Mouse (Mus musculus): ENCODE data around the gene Lmf1. TPM values are rescaled to one million over a fixed set of nuclear protein-coding genes. Genes with fewer than 3 reads are reported as not detected.

Lmf1 gene
- polyA plus RNA-seq, 1 experiment, result 19.2 TPM

- Histone ChIP-seq H3K27ac (ENCODE audit: insufficient read depth, low read length) (no peak overlapping the region), H3K4me3 (ENCODE audit: insufficient read depth, low read length) (no peak overlapping the region), H3K4me1 (ENCODE audit: control insufficient read depth, insufficient read depth, low read length) (0 out of 2 replicates have a peak, but pooled peaks cover 2% of the 10 kb centered on the region)
- TF ChIP-seq POLR2A (IDR thresholded peaks at IDR 0.05; ENCODE audit: low read depth, low read length), result no peak
These were observed 1.6 kb upstream of the Lmf1 start for GRCm38 (mm10) chr17:25577263-25577662.

- no peak overlapping the region for H3K4me3 ChIP-seq (ENCODE audit: insufficient read depth, low read length)
- no peak for TF ChIP-seq CTCF (IDR thresholded peaks at IDR 0.05; ENCODE audit: borderline replicate concordance, insufficient read depth, low read length)
- TF ChIP-seq POLR2A (IDR thresholded peaks at IDR 0.05; ENCODE audit: low read depth, low read length), result no peak
- H3K27ac ChIP-seq (ENCODE audit: insufficient read depth, low read length), result no peak overlapping the region
- 0 out of 2 replicates have a peak, but pooled peaks cover 2% of the 10 kb centered on the region for H3K4me1 ChIP-seq (ENCODE audit: control insufficient read depth, insufficient read depth, low read length)
These were observed 1.2 kb upstream of the Lmf1 start for GRCm38 (mm10) chr17:25577702-25578101.

- 0 out of 2 replicates have a peak, but pooled peaks cover 2% of the 10 kb centered on the region for H3K4me1 ChIP-seq (ENCODE audit: control insufficient read depth, insufficient read depth, low read length)
- TF ChIP-seq CTCF (IDR thresholded peaks at IDR 0.05; ENCODE audit: borderline replicate concordance, insufficient read depth, low read length), result no peak
- no peak for TF ChIP-seq POLR2A (IDR thresholded peaks at IDR 0.05; ENCODE audit: low read depth, low read length)
- peak overlapping the region; percentile 81 for H3K4me3 ChIP-seq (ENCODE audit: insufficient read depth, low read length)
- H3K27ac ChIP-seq (ENCODE audit: insufficient read depth, low read length), result no peak overlapping the region
These were observed 605 bp downstream of the Lmf1 start for GRCm38 (mm10) chr17:25579332-25580047.

GRCm38 (mm10) chr17:25582076-25582475 lies 3.2 kb downstream of the Lmf1 start:
- no peak for TF ChIP-seq POLR2A (IDR thresholded peaks at IDR 0.05; ENCODE audit: low read depth, low read length)
- no peak for TF ChIP-seq CTCF (IDR thresholded peaks at IDR 0.05; ENCODE audit: borderline replicate concordance, insufficient read depth, low read length)
- no peak overlapping the region for H3K27ac ChIP-seq (ENCODE audit: insufficient read depth, low read length)
- no peak overlapping the region for H3K4me3 ChIP-seq (ENCODE audit: insufficient read depth, low read length)
- H3K4me1 ChIP-seq (ENCODE audit: control insufficient read depth, insufficient read depth, low read length), result 0 out of 2 replicates have a peak, but pooled peaks cover 2% of the 10 kb centered on the region

- no peak overlapping the region for H3K4me3 ChIP-seq (ENCODE audit: insufficient read depth, low read length)
- TF ChIP-seq POLR2A (IDR thresholded peaks at IDR 0.05; ENCODE audit: low read depth, low read length), result no peak
- no peak for TF ChIP-seq CTCF (IDR thresholded peaks at IDR 0.05; ENCODE audit: borderline replicate concordance, insufficient read depth, low read length)
- 0 out of 2 replicates have a peak, but pooled peaks cover 2% of the 10 kb centered on the region for H3K4me1 ChIP-seq (ENCODE audit: control insufficient read depth, insufficient read depth, low read length)
- H3K27ac ChIP-seq (ENCODE audit: insufficient read depth, low read length), result no peak overlapping the region
These were observed 4.2 kb downstream of the Lmf1 start for GRCm38 (mm10) chr17:25583099-25583498.

- Histone ChIP-seq H3K4me1 (ENCODE audit: control insufficient read depth, insufficient read depth, low read length) (0 out of 2 replicates have a peak, but pooled peaks cover 2% of the 10 kb centered on the region), H3K4me3 (ENCODE audit: insufficient read depth, low read length) (no peak overlapping the region), H3K27ac (ENCODE audit: insufficient read depth, low read length) (no peak overlapping the region)
- TF ChIP-seq CTCF (IDR thresholded peaks at IDR 0.05; ENCODE audit: borderline replicate concordance, insufficient read depth, low read length), result no peak
These were observed 5.0 kb downstream of the Lmf1 start for GRCm38 (mm10) chr17:25583858-25584257.

- 0 out of 2 replicates have a peak, but pooled peaks cover 2% of the 10 kb centered on the region for H3K4me1 ChIP-seq (ENCODE audit: control insufficient read depth, insufficient read depth, low read length)
- no peak overlapping the region for H3K4me3 ChIP-seq (ENCODE audit: insufficient read depth, low read length)
- TF ChIP-seq CTCF (IDR thresholded peaks at IDR 0.05; ENCODE audit: borderline replicate concordance, insufficient read depth, low read length) (no peak), POLR2A (IDR thresholded peaks at IDR 0.05; ENCODE audit: low read depth, low read length) (no peak)
- no peak overlapping the region for H3K27ac ChIP-seq (ENCODE audit: insufficient read depth, low read length)
These were observed 5.8 kb downstream of the Lmf1 start for GRCm38 (mm10) chr17:25584646-25585045.

- no peak overlapping the region for H3K4me3 ChIP-seq (ENCODE audit: insufficient read depth, low read length)
- H3K27ac ChIP-seq (ENCODE audit: insufficient read depth, low read length), result no peak overlapping the region
- TF ChIP-seq POLR2A (IDR thresholded peaks at IDR 0.05; ENCODE audit: low read depth, low read length) (no peak), CTCF (IDR thresholded peaks at IDR 0.05; ENCODE audit: borderline replicate concordance, insufficient read depth, low read length) (no peak)
- no peaks in the 10 kb centered on the region for H3K4me1 ChIP-seq (ENCODE audit: control insufficient read depth, insufficient read depth, low read length)
These were observed 11.2 kb downstream of the Lmf1 start for GRCm38 (mm10) chr17:25590068-25590467.

GRCm38 (mm10) chr17:25590985-25591384 lies 12.1 kb downstream of the Lmf1 start:
- no peak overlapping the region for H3K4me3 ChIP-seq (ENCODE audit: insufficient read depth, low read length)
- H3K4me1 ChIP-seq (ENCODE audit: control insufficient read depth, insufficient read depth, low read length), result no peaks in the 10 kb centered on the region
- no peak overlapping the region for H3K27ac ChIP-seq (ENCODE audit: insufficient read depth, low read length)
- TF ChIP-seq POLR2A (IDR thresholded peaks at IDR 0.05; ENCODE audit: low read depth, low read length) (no peak), CTCF (IDR thresholded peaks at IDR 0.05; ENCODE audit: borderline replicate concordance, insufficient read depth, low read length) (no peak)

GRCm38 (mm10) chr17:25592336-25592735 lies 13.5 kb downstream of the Lmf1 start:
- Histone ChIP-seq H3K4me1 (ENCODE audit: control insufficient read depth, insufficient read depth, low read length) (no peaks in the 10 kb centered on the region), H3K4me3 (ENCODE audit: insufficient read depth, low read length) (no peak overlapping the region), H3K27ac (ENCODE audit: insufficient read depth, low read length) (no peak overlapping the region)
- TF ChIP-seq CTCF (IDR thresholded peaks at IDR 0.05; ENCODE audit: borderline replicate concordance, insufficient read depth, low read length) (no peak), POLR2A (IDR thresholded peaks at IDR 0.05; ENCODE audit: low read depth, low read length) (no peak)

Measured in embryonic fibroblast, embryonic 13.5 days (primary cell).